Mouse (Mus musculus) lung, postnatal 25 days (tissue): ENCODE measurements around the gene Unc13d.

Experiments used
- DNase-seq: peaks from one replicate; pipeline ENCODE4 v3.0.0; 2022; ENCODE audit warnings: low spot score

Gene Unc13d

DNA sequence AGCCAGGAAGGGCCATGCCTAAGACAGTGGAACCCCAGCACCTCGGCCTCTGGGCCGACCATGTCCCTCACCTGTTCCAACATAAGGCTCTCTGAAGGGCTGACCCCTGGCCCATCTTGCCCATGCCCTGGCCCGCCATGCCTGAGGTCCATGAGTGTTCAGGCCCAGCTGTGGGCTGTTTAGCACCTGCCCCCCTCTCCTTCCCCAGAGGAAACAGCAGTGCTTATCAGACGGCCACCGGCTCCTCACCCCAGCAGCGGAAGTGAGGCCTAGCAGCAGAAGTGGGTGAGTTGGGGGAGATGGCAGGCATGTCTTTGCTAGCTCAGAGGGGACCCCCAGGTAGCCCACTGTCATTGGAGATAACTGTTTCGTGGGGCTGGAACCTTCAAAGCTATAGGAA lies 925 bp downstream of the Unc13d start:
- DNase-seq, result no peak

DNA sequence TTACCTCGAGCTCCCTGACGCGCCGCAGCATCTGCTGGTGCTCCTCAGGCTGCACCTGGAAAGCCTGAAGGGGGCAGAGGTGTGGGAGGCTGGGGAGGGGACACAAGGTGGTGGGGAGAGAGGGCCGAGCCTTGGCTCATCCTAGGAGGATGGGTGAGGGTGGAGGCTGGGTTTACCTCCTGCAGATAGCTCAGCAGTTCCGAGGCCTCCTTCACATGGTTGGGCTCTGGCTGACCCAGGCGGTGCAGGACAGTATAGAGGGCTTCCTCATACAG lies 1.6 kb downstream of the Unc13d start:
- no peak for DNase-seq

DNA sequence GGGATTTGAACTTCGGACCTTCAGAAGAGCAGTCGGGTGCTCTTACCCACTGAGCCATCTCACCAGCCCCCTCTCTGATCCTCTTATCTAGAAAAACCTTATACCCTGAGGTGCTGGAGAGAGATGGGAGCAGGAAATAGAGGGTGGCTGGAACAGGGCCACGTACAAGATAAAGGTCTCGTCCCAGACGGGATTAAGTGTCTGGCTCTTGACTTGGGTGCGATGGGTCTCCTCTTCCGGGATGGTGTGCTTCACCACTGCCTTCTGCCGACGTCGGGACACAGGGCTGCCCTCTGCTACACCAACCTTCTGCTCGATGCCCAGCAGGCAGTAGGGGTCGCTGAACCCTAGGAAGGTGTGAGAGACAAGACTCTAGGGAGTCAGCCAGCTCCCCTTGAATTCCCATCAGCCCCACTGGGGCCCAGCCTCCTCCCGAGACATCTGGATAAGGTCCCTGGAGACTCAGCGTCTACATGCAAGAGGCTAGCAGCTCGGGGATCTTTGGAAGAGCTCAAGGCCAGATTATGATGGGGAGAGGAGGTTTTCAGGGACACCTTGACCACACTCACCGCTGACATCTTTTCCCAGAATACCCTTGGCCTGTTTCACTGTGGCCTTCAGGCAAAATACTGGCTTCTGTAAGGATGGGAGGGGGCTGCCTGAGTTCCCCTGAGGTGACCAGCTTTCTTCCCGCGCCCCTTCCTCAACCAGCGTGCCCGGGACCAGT lies 2.1 kb downstream of the Unc13d start:
- no peak for DNase-seq

DNA sequence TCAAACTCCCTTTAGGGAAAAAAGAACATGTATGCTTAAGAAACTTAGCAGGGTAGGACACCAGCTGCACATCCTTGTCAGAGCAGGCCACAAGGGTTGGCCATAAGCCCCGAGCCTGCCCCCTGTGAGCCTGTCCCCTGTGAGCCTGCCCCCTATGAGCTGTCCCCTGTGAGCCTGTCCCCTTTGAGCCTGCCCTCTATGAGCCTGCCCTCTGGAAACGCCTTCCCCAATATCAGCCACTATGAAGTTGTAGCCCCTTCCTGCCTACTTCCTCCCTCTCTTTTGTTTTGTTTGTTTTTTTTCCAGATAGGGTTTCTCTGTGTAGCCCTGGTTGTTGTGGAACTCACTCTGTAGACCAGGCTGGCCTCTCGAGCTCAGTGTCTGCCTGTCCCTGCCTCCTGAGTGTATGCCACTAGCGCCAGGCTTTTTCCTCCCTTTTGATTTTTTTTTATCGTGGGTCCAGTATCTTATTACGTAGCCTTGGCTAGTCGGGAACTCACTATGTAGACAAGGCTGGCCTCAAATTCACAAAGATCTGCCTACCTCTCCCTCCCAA lies 3.2 kb downstream of the Unc13d start:
- DNase-seq, result no peak

DNA sequence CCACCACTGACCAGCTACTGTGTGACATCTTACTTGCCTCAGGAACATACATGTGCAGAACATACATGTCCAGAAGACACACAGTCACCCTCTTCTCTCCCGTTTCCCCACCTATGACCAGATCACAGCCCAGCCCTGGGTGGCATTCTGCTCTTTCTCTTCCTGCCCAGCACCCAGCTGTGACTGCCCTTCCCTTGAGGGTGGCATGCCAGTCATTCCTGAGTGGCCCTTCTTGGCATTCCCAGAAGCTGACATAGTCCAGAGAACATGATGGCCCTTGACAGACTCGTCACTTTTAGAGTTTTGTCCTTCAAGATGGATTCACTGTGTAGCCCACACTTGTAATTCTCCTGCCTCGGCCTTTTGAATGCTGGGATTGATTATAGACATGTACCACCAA lies 5.2 kb downstream of the Unc13d start:
- peak; percentile 74 for DNase-seq

DNA sequence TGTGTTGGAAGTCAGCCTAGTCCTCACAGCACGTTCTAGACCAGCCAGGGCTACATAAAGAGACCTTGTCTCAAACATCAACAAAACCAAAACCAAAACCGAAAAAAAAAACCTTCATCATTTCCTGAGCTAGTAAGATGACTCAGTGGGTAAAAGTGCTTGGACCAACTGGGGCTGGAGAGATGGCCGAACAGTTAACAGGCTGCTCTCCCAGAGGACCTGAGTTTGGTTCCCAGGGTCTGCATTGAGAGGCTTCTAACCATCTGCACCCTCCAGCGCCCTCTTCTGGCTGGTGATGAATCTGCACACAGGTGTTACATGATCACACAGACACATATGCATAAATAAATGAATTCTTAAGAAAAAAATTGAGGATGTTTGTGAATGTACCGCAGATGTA lies 6.3 kb downstream of the Unc13d start:
- DNase-seq, result no peak

DNA sequence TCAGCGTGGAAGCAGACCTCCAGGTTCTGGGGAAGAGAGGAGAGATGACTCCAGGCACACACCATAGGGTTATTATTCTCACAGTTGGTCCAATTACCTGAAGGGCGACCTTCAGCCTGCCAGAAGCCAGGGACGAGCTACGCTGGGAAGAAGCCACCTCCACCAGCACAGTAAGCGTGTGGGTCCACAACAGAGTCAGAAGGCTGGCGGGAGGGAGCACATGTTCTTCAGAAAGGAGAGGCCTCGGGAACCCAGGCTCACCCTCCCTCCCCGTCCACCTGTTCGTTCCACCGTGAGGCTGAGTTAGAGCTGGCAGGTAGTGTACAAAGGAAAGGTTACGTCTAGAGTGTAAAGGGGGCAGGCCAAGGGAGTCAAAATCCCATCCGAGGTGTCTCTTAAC lies 12.4 kb downstream of the Unc13d start:
- no peak for DNase-seq

DNA sequence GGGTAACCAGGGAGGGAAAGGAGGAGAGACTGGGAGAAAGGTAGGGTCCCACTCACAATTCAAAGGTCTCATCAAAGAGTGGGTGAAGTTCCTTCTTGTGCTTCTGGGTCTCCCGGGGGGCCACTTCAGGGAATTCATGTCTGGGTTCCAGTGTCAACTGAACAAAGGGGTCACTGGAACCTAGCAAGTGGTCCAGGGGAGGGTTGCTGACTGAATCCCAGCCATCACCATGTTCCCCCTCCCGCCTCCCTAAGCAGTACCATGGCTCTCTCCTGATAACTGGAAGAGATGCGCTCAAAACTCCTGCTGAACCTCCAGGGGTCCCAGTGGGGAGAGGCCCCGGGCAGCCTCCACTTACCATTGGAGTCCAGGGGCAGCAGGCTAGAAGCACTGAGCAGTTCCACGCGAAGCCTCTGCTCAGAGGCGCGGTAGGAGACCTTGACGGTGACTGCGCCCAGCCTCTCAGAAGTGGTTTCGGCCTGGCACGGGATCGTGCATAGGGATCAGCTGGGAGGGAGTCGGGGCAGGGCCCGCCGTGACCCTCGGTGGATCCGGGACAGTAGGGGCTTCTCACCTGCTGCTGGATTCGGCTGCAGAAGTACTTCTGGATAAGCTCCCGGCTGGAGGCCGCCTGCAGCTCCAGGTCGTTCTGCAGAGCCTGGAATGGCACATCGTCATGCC lies 13.4 kb downstream of the Unc13d start:
- no peak for DNase-seq

DNA sequence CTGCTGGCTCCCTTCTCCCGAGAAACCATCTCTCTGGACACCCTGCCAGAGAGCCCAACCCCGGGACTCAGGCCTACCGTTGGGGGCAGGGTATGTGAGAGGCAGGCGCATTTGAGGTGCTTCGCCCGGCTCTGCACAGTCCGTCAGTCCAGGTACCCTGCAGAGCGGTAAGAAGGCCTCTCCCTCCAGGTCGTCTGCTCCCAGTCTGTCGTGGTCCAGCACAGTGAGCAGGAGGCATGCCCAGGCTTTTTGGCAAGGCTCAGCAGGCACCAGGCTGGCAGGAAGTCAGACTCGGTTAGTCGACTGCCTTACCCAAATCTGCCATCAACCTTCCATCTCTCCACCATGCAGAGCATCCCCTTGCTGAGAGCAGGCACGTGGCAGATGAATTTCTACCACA lies 14.2 kb downstream of the Unc13d start:
- no peak for DNase-seq

DNA sequence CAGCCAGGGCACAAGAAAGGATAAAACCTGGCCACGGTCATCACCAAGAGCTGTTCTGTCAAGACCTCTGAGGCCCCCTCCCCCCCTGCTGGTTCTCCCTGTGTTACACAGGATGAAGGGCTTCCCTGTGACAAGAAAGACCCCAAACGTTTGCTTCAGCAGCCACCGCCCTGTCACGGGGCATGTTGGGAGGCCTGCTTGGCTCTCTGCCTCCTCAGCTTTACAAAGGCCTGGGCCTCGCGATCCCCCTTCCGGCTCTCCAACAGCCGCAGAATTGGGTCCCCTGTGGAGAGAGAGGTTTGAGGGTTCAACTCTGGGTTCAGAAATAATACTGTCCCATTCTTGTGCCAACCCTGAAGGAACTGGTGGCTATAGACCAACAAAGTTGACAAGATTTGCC lies 15.2 kb downstream of the Unc13d start:
- no peak for DNase-seq

DNA sequence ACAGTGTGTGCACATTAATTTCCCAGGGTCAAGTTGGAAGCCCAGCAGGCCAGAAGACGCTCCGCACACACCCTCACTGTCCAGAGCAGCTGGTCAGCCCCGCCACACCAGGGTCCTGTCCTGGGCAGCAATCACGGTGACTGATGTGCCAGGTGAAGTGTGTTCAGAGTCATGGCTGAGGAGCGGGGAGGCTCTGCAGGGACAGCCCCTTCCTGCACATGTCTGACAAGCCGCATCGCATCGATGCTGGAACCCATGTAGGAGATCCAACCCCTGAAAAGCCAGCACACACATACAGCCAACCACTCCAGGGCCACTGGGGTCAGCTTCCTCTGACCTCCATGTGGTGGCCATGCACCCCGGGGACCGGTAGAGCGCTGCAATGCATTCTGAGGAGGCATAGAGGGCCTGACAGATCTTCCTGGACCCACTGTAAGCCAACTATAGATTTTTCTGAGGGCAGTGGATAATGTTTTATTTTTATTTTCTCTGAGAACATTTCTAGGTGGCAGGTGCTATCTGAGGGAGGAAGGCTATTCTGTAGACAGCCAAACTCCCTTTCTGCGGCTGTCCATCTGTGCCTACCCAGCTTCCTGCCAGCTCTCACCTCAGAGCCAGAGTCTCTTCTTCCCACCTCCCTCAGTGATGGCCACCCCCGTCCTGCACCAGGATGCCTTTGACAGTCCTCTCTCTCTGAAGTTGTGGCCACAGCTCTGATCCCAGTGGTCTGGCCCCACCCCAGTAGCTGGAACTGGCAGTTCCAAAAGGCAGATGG lies 15.9 kb downstream of the Unc13d start:
- no peak for DNase-seq

DNA sequence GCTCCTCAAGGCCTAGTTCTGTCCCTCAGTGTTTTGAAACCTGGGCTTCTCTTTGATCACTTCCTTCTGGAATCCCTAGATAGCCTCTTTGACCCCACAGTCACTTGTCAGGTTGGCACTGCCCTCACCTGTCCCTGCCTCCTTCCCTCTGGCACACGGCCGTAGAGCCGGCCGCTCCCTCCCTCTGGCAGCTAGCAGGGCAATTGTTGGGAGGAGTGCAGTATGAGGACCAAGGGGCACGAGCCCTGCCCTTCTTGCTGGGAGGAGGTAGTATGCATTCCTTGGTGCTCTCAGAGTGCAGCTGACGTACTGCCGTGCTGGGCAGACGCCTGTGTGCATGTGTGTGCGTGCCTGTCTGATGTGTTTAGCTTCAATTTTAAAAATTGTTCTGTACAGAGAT lies 17.2 kb downstream of the Unc13d start:
- DNase-seq, result peak; percentile 86

DNA sequence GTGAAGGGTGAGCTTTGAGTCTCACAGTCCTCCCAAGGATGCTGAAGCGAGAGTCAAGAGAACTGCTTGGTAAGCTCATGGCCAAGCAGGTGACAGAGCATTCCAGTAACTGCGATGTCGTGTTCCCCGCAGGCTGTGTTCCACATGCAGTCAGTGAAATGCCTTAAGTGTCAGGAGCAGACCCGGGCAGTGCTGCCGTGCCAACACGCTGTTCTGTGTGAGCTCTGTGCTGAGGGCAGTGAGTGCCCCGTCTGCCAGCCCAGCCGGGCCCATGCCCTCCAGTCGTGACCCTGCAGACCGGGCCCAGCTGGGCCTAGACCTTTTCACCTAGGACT lies 18.1 kb downstream of the Unc13d start:
- no peak for DNase-seq

DNA sequence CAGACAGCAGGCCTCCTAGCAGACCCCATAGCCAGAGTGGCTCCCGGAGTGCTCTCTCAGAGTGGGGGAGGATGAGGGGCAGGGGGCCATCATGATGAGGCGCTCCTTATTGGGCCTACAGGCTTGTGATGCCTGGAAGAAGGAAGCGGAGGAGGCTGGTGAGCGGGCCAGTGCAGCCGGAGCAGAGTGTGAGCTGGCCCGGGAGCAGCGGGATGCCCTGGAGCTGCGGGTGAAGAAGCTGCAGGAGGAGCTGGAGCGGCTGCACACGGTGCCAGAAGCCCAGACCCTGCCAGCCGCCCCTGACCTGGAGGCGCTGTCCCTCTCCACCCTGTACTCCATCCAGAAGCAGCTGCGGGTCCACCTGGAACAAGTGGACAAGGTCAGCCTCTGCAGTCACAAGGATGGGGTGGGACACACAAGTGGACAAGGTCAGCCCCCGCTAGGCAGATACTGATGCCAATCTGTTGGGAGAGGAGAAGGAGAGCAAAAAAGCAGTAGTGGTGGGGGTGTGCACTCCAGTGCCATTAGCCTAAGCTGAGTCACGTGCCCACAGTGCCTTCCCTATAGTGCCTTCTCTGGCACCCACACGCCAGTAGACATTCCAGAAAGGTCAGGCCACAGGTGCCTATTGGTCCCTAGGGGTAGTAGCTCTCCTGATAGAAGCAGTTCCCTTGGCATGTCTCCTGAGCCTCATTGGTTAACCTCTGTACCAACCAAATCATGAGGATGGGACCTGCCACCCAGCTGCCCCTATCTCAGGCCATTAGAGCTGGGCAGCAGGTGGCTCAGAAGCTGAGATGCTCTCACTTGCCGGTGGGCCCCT lies 18.7 kb downstream of the Unc13d start:
- no peak for DNase-seq

DNA sequence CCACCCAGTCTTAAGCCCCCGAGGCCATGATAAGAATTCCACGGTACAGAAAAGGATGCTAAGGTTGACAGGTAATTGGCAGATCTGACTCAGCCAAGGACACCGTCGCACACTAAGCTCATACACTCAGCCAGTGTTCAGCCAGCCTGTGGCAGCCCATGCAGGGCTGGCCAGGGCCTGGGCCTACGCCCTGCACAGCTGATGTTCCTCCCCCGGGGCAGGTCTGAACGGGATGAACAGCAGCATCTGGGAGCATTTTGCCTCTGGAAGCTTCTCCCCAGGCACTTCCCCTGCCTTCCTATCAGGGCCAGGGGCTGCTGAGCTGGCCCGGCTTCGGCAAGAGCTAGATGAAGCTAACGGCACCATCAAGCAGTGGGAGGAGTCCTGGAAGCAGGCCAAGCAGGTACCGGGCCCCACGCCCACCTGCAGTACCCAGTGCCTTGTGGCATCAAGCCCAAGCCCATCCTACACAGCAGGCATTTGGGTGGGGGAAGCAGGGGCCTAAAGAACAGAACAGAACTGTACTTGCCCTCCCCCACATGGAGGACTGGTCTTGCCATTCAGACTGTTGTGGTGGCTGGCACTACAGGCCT lies 19.6 kb downstream of the Unc13d start:
- DNase-seq, result no peak

DNA sequence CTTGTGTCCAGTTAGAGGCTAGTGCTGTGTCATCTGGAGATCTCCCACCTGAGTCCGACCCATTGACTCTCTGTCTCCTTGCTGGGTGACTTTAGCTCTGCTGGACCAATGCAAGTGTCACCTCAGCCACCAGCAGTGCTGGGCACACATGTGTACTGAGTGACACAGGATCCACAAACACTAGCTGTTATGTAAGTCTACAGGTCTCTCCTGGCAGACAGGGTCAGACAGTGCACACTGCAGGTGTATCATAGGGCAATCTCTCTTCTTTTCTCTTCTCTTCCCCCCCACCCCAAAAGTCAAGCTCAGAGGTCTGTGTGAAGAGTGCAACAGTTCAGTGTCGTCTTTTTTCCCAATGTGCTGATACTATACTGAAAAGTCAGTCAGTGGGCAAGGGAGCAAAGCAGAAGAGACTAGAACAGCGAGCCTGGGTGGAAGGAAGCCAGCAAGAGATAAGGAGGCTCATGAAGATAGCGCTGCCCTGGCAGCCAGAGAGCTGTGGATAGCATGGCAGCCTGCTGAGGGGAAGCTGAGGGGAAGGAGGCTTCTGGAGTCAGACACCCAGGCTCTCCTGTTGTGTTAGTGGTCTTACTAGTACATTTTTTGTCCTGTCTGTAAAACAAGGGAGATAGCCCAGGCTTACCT lies 20.4 kb downstream of the Unc13d start:
- DNase-seq, result no peak

DNA sequence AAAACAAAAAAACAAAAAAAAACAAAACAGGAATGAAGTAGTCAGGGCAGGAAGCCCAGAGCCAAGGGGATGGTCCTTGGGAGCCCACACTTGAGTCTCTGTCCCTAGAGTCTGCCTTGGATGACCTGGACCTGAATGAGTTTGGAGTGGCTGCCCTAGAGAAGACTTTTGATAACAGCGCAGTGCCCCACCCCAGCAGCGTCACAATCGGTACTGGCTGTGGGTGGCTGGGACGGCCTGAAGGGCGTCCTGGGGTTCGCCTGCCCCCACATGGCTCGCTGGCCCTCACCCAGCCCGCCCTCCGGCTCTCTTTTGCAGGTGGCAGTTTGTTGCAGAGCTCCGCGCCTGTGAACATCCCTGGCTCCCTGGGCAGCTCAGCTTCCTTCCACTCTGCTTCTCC lies 21.9 kb downstream of the Unc13d start:
- DNase-seq, result no peak

DNA sequence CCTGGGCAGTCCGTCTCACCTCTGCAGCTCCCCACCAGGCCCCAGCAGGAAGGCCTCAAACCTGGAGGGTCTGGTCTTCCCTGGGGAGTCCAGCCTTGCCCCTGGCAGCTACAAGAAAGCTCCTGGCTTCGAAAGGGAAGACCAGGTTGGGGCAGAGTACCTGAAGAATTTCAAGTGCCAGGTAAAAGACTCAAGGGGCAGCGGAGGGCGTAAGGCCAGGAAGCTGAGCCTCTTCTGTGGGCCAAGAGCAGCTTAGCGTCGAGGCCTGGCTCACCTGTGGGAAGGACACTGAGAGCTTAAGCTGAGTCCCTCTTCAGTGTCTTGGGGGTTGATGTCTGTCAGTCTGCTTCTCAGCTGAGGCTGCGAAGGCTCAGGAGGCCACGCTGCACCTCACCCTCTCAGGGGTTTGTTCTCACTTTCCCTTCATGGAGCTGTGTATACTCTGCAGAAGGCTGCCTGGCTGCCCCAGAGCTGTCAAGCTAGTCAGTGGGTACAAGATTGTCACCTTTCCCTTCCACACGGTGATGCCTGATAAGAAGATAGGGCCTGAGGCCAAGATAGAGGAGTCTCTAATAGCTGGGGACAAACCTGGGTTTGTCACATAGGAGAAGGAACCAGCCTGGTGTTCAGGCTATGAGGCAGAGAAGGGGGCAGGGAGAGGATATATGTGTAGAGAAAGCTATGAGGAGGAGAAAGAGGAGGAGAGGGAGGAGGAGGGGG lies 24.1 kb downstream of the Unc13d start:
- DNase-seq, result peak; percentile 72

DNA sequence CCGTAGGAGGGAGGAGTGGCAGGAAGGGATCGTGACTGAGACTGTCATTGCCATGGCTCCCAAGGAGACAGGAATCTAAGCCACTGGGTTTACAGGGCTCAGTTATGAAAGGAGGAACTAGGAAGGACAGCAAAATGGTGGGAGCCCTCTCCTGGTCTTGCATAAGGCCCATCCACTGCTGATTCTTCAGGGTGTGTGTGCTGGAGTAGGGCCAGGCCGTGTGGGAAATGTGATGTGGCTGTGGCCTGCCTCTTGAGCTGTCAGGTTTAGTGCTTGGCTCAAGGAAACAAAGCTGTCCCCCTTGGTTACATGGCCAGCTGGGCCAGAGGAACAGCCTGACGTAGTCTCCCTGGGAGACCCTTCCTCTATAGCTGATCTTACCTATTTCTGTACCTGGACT lies 27.6 kb downstream of the Unc13d start:
- DNase-seq, result peak; percentile 33

DNA sequence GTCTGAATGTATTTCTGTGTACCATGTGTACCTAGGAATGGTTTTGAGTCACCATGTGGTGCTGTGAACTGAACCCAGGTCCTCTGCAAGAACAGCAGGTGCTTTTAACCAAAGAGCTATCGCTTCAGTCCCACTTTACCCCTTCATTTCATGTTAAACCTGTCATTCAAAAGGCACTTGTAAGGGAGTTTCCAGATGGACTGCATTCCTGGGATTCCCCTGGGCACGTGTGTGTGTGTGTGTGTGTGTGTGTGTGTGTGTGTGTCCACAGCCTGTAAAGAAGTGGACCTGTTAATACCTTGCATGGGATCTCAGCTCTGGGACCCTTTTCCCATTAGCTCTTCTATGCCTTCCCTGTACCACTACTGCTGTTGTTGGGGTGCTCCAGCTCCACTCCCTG lies 28.2 kb downstream of the Unc13d start:
- peak; percentile 41 for DNase-seq

DNA sequence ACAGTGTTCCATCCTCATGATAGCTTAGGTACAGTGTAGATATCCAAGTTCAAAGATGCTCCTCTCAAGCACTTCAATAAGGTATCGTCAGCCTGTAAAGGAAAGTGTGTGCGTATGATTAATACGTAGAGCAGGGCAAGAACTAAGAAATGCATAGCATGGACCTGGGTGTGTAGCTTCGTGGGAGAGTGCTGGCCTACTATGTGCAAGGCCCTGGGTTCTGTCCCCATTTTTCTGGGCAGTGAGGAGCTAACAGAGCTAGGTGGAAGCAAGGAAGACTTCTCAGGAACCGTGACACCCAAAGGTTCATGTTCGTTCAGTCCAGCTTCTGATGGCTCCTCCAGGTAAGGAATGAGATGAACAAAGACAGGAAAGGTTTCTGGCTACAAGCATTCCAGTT lies 32.6 kb downstream of the Unc13d start:
- no peak for DNase-seq
